Mouse (Mus musculus) kidney, adult 2 months (tissue): Measurements from ENCODE around the gene Nme4.

Source experiments
- CTCF ChIP-seq: fragments of 200-500 bp; conservative IDR thresholded peaks from 2 replicates; pipeline ENCODE4 v1.5.1; 2011; ENCODE audit warnings: low read depth, mild to moderate bottlenecking, control low read depth, low read length, moderate library complexity, mixed read lengths; ENCODE audit not compliant: insufficient read depth, insufficient read length
- POLR2A ChIP-seq: fragments of 200-500 bp; IDR thresholded peaks from one replicate; pipeline ENCODE4 v1.6.1; 2011; ENCODE audit warnings: low read depth, low read length, control low read depth

DNA sequence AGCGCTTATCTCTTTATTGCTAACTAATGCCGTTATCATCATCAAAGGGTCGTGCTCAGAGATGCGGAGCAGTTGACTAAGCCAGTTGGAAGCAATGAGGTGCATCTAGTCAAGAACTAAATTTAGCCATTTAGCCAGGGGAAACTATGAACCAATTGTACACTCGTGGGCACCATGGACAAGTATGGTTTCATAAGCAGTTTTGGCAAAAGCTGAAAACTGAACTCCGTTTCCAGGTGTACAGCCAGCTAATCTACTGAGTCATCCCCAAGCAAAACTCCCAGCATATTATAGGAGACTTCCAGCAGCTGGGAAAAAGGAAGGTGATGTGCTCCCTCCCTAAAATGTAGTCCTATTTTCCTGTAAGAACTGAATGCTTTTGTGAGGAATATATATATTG lies 25.3 kb downstream of the Nme4 start:
- no peak for TF ChIP-seq POLR2A
- no peak for TF ChIP-seq CTCF
